Mouse (Mus musculus) urinary bladder, postnatal 14 days (tissue): Measurements from ENCODE around the gene Slc7a4.
"Not testable (repeated sequence)": the region's sequence is repeated elsewhere in the genome, so short reads cannot be mapped to it uniquely, and the experiment has no call there.

Experiments used
- DNase-seq: peaks from one replicate; pipeline ENCODE4 v3.0.0; 2021; ENCODE audit warnings: low spot score

Gene Slc7a4

GRCm38 (mm10) chr16:17583064-17583463 is at the start of gene Slc7a4:
TSS of gene Slc7a4 (minus strand) at chr16:17583214.
- DNase-seq, result no peak

GRCm38 (mm10) chr16:17632580-17632979 is 49.6 kb upstream of the Slc7a4 start:
- DNase-seq, result no peak

- no peak for DNase-seq
Observed at GRCm38 (mm10) chr16:17626269-17626555, 43.2 kb upstream of the Slc7a4 start.

- no peak for DNase-seq
Observed at GRCm38 (mm10) chr16:17625488-17626268, 42.7 kb upstream of the Slc7a4 start.

- DNase-seq, result no peak
Observed at GRCm38 (mm10) chr16:17621936-17622335, 38.9 kb upstream of the Slc7a4 start.

- DNase-seq, result peak; percentile 92
Observed at GRCm38 (mm10) chr16:17619198-17620105, 36.4 kb upstream of the Slc7a4 start, which contains the start of gene Smpd4. TSS of gene Smpd4 (plus strand) at chr16:17619354.

- peak; percentile 62 for DNase-seq
Observed at GRCm38 (mm10) chr16:17617922-17618565, 35.0 kb upstream of the Slc7a4 start.

GRCm38 (mm10) chr16:17616212-17616611 is 33.2 kb upstream of the Slc7a4 start:
- DNase-seq, result no peak

- DNase-seq, result not testable (repeated sequence)
Observed at GRCm38 (mm10) chr16:17614740-17615139, 31.7 kb upstream of the Slc7a4 start.

GRCm38 (mm10) chr16:17611383-17611782 is 28.4 kb upstream of the Slc7a4 start:
- DNase-seq, result no peak

GRCm38 (mm10) chr16:17605684-17606083 is 22.7 kb upstream of the Slc7a4 start:
- DNase-seq, result no peak

- DNase-seq, result no peak
Observed at GRCm38 (mm10) chr16:17604941-17605340, 21.9 kb upstream of the Slc7a4 start.

GRCm38 (mm10) chr16:17600944-17601562 is 18.0 kb upstream of the Slc7a4 start:
- DNase-seq, result no peak

- DNase-seq, result no peak
Observed at GRCm38 (mm10) chr16:17590731-17591130, 7.7 kb upstream of the Slc7a4 start.

- no peak for DNase-seq
Observed at GRCm38 (mm10) chr16:17584555-17584954, 1.5 kb upstream of the Slc7a4 start.

GRCm38 (mm10) chr16:17576825-17577215 is 6.2 kb downstream of the Slc7a4 start:
- no peak for DNase-seq

- DNase-seq, result peak; percentile 89
Observed at GRCm38 (mm10) chr16:17575870-17576824, 6.9 kb downstream of the Slc7a4 start.

GRCm38 (mm10) chr16:17566186-17566585 is 16.8 kb downstream of the Slc7a4 start:
- no peak for DNase-seq

- no peak for DNase-seq
Observed at GRCm38 (mm10) chr16:17564771-17565170, 18.2 kb downstream of the Slc7a4 start.

GRCm38 (mm10) chr16:17564221-17564620 is 18.8 kb downstream of the Slc7a4 start:
- DNase-seq, result no peak

GRCm38 (mm10) chr16:17563580-17563979 is 19.4 kb downstream of the Slc7a4 start:
- DNase-seq, result no peak
